Mouse (Mus musculus): Measurements from ENCODE around the gene Vmn2r96. TPM values are rescaled to one million over a fixed set of nuclear protein-coding genes. Genes with fewer than 3 reads are reported as not detected.

The Vmn2r96 gene
- total RNA-seq (2023) = 1 to 10 TPM in 1 of 2 experiments, under 1 TPM in 1; 0.70 to 1.1 TPM

DNA sequence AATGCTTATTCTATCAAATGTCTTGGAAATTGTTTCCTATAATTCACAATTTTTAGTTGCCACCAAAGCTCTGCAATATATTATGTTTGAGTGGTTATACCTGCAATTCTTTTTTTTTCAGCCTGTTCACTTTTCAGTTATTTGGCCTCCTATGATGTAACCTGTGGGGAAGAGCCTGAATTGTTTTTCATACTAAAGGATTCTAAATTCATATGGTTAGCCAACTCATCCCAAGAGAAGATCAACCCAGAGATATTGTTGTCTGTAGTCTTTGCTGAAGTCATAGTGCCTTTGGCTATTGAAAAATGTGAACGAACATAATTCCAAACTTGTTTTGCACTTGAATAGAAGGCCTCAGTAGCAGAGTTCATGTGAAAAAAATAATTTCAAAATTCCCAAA lies at the start of gene Vmn2r96:
TSS of gene Vmn2r96 (plus strand) at position 301 of the 400 bp plus-strand sequence.

Other genes starting within 250 kb of the Vmn2r96 start
- not detected for gene Vmn2r95, start 149.1 kb upstream of the Vmn2r96 start, total RNA-seq (2023)

All from monocyte, adult 59 days (primary cell).